ENCODE assay signal across 8 mouse cellular contexts in genomic region chr2:129674935-129675634, GRCm38 (mm10). TPM values are rescaled to one million over a fixed set of nuclear protein-coding genes. Genes with fewer than 3 reads are reported as not detected.
DNase-seq lines count a peak whose midpoint lies in the region; ATAC-seq and TF ChIP-seq lines count a peak whose summit lies in the region.

No protein-coding gene starts in this region.

- H3K4me2 ChIP-seq in kidney, embryonic 15.5 days: no peak overlapping the region
- H3K4me2 ChIP-seq in midbrain, postnatal 0 days (ENCODE audit: low read depth, low read length, poor library complexity, severe bottlenecking): no peak overlapping the region

- no peaks in the 10 kb centered on the region for H3K36me3 ChIP-seq in kidney, embryonic 15.5 days
- H3K36me3 ChIP-seq in midbrain, postnatal 0 days (ENCODE audit: insufficient read depth, low read length): no peaks in the 10 kb centered on the region

- peak; percentile 89 for TF ChIP-seq CTCF in midbrain, postnatal 0 days (IDR thresholded peaks at IDR 0.05)

- H3K4me1 ChIP-seq in kidney, embryonic 15.5 days: peaks cover 7% of the 10 kb centered on the region; the same call in 1 of the 2 replicates
- H3K4me1 ChIP-seq in midbrain, postnatal 0 days (ENCODE audit: insufficient read depth, low read length): peaks cover 4% of the 10 kb centered on the region; the same call in 1 of the 2 replicates

- H3K9me3 ChIP-seq in kidney, embryonic 15.5 days (replicated peaks): no peaks in the 10 kb centered on the region
- no peaks in the 10 kb centered on the region for H3K9me3 ChIP-seq in midbrain, postnatal 0 days (ENCODE audit: low read length)

- no peak overlapping the region for H3K27ac ChIP-seq in kidney, embryonic 15.5 days
- H3K27ac ChIP-seq in midbrain, postnatal 0 days (ENCODE audit: low read depth, low read length): no peak overlapping the region

- H3K27me3 ChIP-seq in kidney, embryonic 15.5 days: no peaks in the 10 kb centered on the region; the same call in 1 of the 2 replicates
- 0 out of 2 replicates have a peak, but pooled peaks cover 2% of the 10 kb centered on the region for H3K27me3 ChIP-seq in midbrain, postnatal 0 days (ENCODE audit: insufficient read depth, low read length)

- H3K9ac ChIP-seq in kidney, embryonic 15.5 days: no peak overlapping the region
- no peak overlapping the region for H3K9ac ChIP-seq in midbrain, postnatal 0 days (replicated peaks; ENCODE audit: low read length, poor library complexity, severe bottlenecking)

- 31% methylated on average over 13 of the region's 13 CpGs for WGBS in kidney, embryonic 15.5 days
- WGBS in midbrain, postnatal 0 days: 33% methylated on average over 13 of the region's 13 CpGs

- intact Hi-C loops in left cerebral cortex, postnatal 14 days (cut with DNase I): loop anchor here (1.0 to 10.0 kb wide), 3 partner anchors 127 to 490 kb away; partner anchors contain the start of gene Stk35

- DNase-seq in kidney, adult 11 months: peak; percentile 36
- DNase-seq in cerebellum, postnatal 10 days: peak; percentile 94 to 97
- DNase-seq in frontal cortex, postnatal 14 days (ENCODE audit: low spot score in 2 of 2): peak; percentile 41 to 78
- peak; percentile 79 for DNase-seq in induced T-regulatory cell, adult 2 months (ENCODE audit: low read depth)
- DNase-seq in left cerebral cortex, postnatal 14 days (ENCODE audit: low spot score in 2 of 2): peak; percentile 82 to 87
- peak; percentile 81 for DNase-seq in midbrain, postnatal 0 days (ENCODE audit: low spot score)
- DNase-seq in spleen, postnatal 36 days (ENCODE audit: low spot score in 2 of 2): peak; percentile 62 to 70

- ATAC-seq in kidney, embryonic 15.5 days (replicated peaks; ENCODE audit: low FRiP score): no peak
- peak; percentile 39; the same call in 1 of the 2 replicates for ATAC-seq in midbrain, postnatal 0 days (ENCODE audit: low FRiP score)

- no peak overlapping the region for H3K4me3 ChIP-seq in kidney, embryonic 15.5 days (replicated peaks)
- H3K4me3 ChIP-seq in midbrain, postnatal 0 days (ENCODE audit: low read depth, low read length): no peak overlapping the region

RNA-seq across cellular contexts. Expression of gene Pdyn, which starts 24.6 kb away (rescaled TPM):
- 0.19 and 0.87 TPM in 2 replicates for polyA plus RNA-seq in kidney, embryonic 15.5 days (2015; fragmentation: Nextera tagmentation; extraction: Ambion mirVana)
- 10 to 100 TPM; 27.2 to 30.6 TPM for total RNA-seq in left cerebral cortex, postnatal 14 days (2021)
- total RNA-seq in midbrain, postnatal 0 days (2014; rRNA removed): 7.2 and 7.6 TPM in 2 replicates
- 22.2 and 24.7 TPM in 2 replicates for polyA plus RNA-seq in midbrain, postnatal 0 days (2015; fragmentation: Nextera tagmentation; extraction: Ambion mirVana)

Comparison
In these comparisons a context has a peak if more than half of its experiments do, and no peak if none do; other contexts are left out.
1. DNase-seq: peak in every context shown above with its lines; median percentile 96 in cerebellum, postnatal 10 days; 84 in left cerebral cortex, postnatal 14 days; 81 in midbrain, postnatal 0 days; 79 in induced T-regulatory cell, adult 2 months; 66 in spleen, postnatal 36 days; 60 in frontal cortex, postnatal 14 days; 36 in kidney, adult 11 months.